Mouse (Mus musculus): ENCODE measurements around the gene Atxn2.

Gene Atxn2

DNA sequence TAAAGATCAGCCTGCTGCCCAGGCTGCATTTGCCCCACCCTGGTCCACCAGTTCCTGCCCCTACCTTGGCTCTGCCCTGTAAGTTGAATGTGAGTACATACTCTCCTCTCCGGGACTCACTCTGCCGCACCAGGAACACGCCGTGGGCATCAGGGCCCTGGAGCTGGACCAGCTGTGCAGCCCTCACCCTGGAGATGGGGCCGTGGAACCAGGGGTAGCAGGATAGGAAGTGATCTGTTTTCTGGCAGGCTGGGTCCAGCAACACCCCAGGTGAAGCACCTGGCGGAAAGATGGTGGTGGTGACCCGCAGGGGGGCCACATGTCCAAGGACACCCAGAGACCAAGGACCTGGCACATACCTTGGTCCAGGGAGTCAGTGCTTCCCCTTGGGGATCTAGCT is 107.3 kb downstream of the Atxn2 start:
- no peak for DNase-seq

DNA sequence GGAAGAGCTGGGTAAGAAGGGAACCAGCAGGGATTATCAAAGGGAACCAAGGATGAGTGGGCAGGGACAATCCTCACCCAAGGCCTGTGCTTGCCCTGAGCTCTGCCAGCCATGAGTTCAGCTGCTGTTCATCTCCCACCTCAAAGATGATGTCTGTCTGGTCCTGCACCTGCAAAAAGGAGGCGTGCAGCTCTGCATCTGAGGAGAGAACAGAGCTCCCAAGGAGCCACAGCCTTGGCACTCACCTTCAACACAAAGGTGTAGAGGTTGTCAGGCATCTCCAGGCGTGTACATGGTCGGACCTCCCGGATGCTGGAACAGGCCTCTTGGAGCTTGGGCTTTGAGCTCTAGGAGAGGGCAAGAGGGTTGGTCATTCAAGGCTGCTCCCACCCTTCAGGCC is 107.7 kb downstream of the Atxn2 start:
- DNase-seq: no peak

DNA sequence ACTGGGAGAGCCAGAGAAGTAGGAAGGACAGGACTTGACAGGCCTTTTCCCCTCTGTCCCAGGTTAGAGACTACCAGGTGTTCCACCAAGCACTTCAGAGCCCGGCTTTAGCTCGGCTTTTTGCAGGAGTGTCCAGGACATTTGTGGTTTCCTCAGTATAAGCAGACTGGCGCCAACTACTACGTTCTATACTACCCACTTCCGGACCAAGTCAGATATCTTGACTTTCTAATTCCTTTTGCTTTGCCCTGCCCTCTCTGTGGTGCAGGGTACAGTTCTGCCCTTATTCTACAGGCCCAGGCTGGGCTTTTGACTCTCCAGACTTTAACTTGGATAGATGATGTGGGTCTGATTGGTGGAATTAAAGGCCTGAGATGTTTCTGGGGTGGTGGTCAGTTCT is 108.4 kb downstream of the Atxn2 start:
- DNase-seq: no peak

DNA sequence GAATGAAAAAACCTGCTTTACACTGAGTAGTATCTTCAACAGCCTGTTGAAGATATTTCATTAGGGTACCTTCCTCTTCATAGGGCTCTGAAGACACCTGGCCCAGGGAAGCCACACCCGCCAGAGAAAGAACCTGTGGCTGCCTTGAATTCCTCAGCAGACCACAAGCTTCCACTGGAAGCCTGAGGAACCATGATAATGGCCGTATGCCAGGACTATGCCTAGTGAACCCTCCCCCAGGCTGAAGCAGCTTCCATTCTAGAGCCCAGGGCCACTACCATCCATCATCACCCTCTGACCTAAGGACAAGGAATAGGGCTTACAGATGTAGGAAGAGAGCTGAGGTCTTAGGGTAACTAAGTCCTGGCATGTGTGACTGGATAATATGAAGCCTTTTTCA is 109.0 kb downstream of the Atxn2 start:
- DNase-seq: no peak

- DNase-seq: no peak
Observed at GRCm38 (mm10) chr5:121820657-121821056, 109.5 kb downstream of the Atxn2 start.

- no peak for DNase-seq
Observed at GRCm38 (mm10) chr5:121821116-121821515, 110.0 kb downstream of the Atxn2 start.

- peak in 1 of 2 experiments; percentile 14 for DNase-seq
Observed at GRCm38 (mm10) chr5:121821552-121821951, 110.4 kb downstream of the Atxn2 start.

- DNase-seq: peak in 1 of 2 experiments; percentile 15
Observed at GRCm38 (mm10) chr5:121822786-121823505, 111.8 kb downstream of the Atxn2 start.

GRCm38 (mm10) chr5:121823668-121824067 is 112.5 kb downstream of the Atxn2 start:
- no peak for DNase-seq

- DNase-seq: peak; percentile 47 to 71
Observed at GRCm38 (mm10) chr5:121824121-121824520, 113.0 kb downstream of the Atxn2 start.

DNA sequence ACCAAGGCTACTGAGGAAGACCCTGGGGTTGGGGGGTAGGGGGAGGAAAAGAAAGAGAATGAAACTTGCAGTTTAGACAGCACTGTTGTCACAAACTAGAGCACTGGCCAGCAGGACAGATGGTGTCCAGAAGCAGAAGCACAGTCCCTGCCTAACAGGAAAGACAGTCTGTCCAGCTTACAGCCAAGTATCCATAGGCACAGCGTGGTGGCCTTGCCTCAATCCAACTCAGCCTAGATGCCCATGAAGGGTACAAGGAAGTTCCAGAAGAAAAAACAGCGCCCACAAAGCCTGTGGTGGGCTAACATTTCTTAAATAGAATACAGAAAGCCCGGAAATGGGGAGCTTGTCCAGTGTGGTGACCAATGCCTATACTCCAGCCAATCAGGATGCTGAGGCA is 114.5 kb downstream of the Atxn2 start:
- no peak for DNase-seq

DNA sequence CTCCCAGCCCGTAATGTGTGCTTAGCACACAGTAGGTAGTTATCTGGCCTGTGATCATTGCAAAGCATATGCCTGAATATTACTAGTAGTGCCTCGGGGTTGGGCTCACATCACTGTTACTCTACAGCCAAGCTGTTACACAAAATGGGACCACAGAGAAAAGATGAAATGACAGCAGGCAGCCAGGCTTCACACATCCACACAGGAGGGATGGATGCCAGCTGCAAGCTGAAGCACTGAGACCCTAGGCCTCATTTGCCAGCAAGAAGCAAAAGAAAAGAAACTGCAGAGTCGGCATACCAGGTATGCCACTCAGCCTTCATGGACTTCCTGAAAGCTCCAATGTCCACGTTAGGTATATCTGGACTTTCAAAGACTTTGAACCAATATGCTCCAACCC is 116.7 kb downstream of the Atxn2 start:
- no peak for DNase-seq

- no peak for DNase-seq
Observed at GRCm38 (mm10) chr5:121828491-121829432, 117.6 kb downstream of the Atxn2 start.

DNA sequence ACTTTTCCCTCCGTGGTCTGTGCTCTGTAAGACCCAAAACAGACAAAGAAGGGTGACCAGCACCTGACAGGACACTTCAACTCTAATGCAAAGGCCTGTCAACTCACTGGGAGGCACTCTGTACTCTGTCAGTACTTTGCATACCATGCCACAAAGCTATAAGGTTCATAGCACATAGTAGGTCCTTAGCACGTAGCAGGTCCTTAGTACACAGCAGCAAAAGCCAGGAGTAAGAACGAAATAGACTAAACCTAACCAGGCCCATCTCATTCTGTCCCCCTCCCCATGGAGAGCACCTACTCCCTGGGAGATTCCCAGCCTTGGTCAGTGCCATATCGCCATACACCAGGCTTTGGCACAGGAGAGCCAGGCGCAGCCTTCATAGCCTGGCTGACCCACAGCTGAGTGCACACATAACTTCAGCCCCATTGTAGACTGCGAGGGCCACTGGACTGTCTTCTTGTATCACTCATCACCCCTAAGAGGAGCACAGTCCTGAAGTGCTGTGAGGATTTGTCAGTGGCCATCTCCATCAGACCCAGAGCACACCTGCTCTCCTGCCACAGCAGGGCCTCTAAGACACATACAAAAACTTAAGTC is 120.0 kb downstream of the Atxn2 start:
- DNase-seq: no peak

DNA sequence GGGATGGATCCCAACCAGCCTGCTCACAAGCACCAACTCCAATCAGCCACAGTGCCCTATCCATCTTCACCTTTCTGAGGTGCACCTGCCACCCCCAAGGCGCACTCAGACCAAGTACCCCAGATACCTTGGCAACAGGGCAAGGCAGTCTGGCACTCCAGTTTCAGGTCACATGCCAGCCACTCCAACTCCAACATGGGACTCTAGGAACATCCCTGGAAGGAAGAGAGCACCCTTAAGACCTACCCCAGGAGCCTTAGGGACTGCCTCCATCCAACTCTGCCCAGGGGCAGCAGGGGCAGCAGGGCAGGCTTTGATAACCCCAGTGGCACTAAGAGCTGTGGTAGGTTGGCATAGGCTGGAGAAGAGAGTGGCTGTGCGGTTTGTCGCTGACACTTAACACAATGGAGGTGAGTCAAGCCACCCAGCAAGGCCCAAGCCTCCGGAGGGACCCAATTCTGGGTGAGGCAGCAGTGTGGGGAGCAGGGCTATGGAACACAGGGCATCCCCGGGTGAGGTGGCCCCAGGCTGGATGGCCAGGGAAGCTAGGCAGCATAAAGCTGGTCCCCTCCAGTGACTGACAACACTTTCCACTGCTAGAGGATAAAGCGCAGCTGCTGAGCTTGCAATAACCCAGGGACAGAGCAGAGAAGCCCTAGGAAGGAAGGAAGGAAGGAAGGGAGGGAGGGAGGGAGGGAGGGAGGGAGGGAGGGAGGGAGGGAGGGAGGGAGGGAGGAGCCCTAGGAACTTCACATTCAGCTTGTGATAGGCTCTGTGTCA is 121.4 kb downstream of the Atxn2 start:
- DNase-seq: no peak

GRCm38 (mm10) chr5:121833159-121833558 is 122.0 kb downstream of the Atxn2 start:
- DNase-seq: no peak

- peak; percentile 87 to 90 for DNase-seq
Observed at GRCm38 (mm10) chr5:121833572-121834240, 122.6 kb downstream of the Atxn2 start.

- no peak for DNase-seq
Observed at GRCm38 (mm10) chr5:121834241-121834606, 123.1 kb downstream of the Atxn2 start.

GRCm38 (mm10) chr5:121834991-121835747 is 124.0 kb downstream of the Atxn2 start:
- DNase-seq: peak; percentile 55 to 65

DNA sequence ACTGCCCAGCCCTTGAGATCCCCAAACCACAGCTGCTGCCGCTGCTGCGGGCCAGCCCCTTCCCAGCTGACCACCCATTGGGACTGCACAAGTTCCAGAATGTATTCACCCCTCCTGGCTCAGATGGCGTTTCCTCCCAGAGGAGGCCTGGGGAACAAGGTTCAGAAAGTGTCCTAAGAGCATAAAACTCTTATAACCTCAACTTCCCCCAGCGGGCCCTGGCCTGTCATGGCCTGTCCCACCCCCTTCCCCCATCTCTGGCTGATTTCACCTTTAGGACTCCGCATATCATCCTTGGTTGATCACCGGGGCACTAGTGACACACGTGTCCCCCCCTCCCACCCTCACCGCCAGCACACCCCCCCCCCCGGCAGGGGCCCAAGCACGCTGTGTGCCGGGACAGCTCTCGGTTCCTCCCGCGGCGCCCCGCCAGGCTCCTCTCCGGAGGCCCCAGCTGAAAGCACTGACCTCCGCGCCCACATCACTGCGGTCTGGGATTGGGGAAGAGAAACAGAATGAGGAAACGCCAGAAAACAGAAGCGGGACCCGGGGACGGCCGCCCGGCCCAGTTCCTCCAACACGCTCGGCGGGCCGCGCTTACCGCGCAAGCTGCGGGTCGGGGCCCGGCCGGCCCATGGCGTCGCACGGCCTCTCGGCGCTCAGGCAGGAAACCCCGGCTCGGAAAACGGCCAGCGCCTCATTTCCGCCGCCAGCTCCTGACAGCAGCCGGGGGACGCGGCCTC is 125.0 kb downstream of the Atxn2 start:
- DNase-seq: peak; percentile 43 to 46

Data from kidney, postnatal 36 days (tissue).